Mouse (Mus musculus): ENCODE measurements around the gene Arrdc4. TPM values are rescaled to one million over a fixed set of nuclear protein-coding genes. Genes with fewer than 3 reads are reported as not detected.

Arrdc4 gene
- polyA plus RNA-seq, 1 experiment from 2014 or later = 23.8 TPM

DNA sequence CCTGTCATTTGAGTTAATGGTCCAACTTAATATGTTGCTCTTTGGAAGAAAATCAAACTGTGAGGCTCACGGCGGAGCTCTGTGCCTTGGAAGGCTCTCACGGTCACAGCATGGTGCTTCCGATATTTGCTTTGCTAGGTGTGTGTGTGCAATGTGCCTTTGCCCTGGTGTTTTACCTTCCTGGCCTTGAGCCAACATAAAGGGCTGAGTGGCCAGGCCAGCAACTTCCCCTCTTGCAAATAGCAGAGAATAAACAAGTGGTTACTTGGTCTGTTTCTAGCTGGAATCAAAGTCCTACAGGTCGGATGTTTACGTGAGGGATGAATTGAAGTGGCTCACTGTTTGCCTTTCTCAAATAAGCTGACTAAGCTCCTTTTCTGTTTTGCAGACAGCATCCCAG, 52.1 kb downstream of the Arrdc4 start:
- H3K36me3 ChIP-seq (ENCODE audit: control insufficient read depth, insufficient read depth, low read length) = no peaks in the 10 kb centered on the region
- H3K9ac ChIP-seq (ENCODE audit: low read depth, low read length) = no peak overlapping the region
- H3K4me2 ChIP-seq (replicated peaks; ENCODE audit: low read depth, low read length) = no peak overlapping the region
- no peaks in the 10 kb centered on the region for H3K9me3 ChIP-seq (ENCODE audit: control insufficient read depth, low read length)
- ATAC-seq (ENCODE audit: low FRiP score) = no peak
- DNase-seq (ENCODE audit: low spot score) = no peak
- no peaks in the 10 kb centered on the region for H3K27me3 ChIP-seq (ENCODE audit: control insufficient read depth, insufficient read depth, low read length)
- 67% methylated on average over 6 of the region's 6 CpGs for WGBS
- H3K4me1 ChIP-seq (replicated peaks; ENCODE audit: control insufficient read depth, insufficient read depth, low read length) = no peaks in the 10 kb centered on the region
- no peak overlapping the region for H3K4me3 ChIP-seq (ENCODE audit: low read depth, low read length)
- H3K27ac ChIP-seq (ENCODE audit: low read depth, low read length) = no peak overlapping the region

DNA sequence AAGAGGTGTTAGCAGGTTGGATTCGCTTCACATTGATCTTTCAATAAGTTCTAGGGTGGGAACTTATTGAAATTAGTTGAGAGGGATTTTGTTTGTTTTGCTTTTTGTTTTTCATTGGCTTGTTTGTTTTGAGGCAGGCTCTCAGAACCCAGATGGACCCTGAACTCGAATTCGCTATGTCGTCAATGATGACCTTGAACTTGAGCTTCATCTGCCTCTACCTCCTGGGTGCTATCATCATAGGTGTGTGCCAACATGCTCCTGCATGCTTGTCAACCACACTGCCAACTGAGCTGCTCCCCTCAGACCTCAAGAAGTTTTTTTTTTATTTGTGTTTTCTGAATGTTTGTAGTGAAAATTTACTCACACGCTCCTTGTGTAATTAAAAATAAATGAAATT, 52.6 kb downstream of the Arrdc4 start:
- 87% methylated on average over 5 of the region's 5 CpGs for WGBS
- no peak overlapping the region for H3K4me2 ChIP-seq (replicated peaks; ENCODE audit: low read depth, low read length)
- H3K27me3 ChIP-seq (ENCODE audit: control insufficient read depth, insufficient read depth, low read length) = no peaks in the 10 kb centered on the region
- no peaks in the 10 kb centered on the region for H3K4me1 ChIP-seq (replicated peaks; ENCODE audit: control insufficient read depth, insufficient read depth, low read length)
- H3K27ac ChIP-seq (ENCODE audit: low read depth, low read length) = no peak overlapping the region
- no peak for ATAC-seq (ENCODE audit: low FRiP score)
- H3K9me3 ChIP-seq (ENCODE audit: control insufficient read depth, low read length) = no peaks in the 10 kb centered on the region
- H3K9ac ChIP-seq (ENCODE audit: low read depth, low read length) = no peak overlapping the region
- no peaks in the 10 kb centered on the region for H3K36me3 ChIP-seq (ENCODE audit: control insufficient read depth, insufficient read depth, low read length)
- no peak overlapping the region for H3K4me3 ChIP-seq (ENCODE audit: low read depth, low read length)
- no peak for DNase-seq (ENCODE audit: low spot score)

DNA sequence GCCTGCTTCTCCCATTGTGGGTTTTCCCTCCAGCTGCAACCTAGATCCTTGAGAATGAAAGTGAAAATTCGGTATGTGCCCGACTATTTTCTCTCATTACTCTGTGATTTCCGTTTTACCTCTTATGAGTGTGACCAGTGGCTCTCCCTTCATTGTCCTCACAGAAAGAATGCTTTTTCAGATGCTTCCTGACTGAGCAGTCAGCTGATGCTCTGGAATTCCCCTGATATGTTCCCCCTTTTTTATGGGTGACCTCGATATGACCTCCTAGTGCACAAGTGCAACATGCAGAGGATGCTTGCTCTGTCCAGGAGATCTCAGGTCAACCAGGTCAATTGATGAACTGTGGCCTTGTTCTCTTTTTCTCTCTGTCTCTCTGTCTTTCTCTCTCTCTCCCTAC, 56.3 kb downstream of the Arrdc4 start:
- no peak overlapping the region for H3K27ac ChIP-seq (ENCODE audit: low read depth, low read length)
- H3K9ac ChIP-seq (ENCODE audit: low read depth, low read length) = no peak overlapping the region
- no peak overlapping the region for H3K4me3 ChIP-seq (ENCODE audit: low read depth, low read length)
- H3K27me3 ChIP-seq (ENCODE audit: control insufficient read depth, insufficient read depth, low read length) = no peaks in the 10 kb centered on the region
- DNase-seq (ENCODE audit: low spot score) (no peak), ATAC-seq (ENCODE audit: low FRiP score) (no peak)
- H3K36me3 ChIP-seq (ENCODE audit: control insufficient read depth, insufficient read depth, low read length) = no peaks in the 10 kb centered on the region
- no peaks in the 10 kb centered on the region for H3K4me1 ChIP-seq (replicated peaks; ENCODE audit: control insufficient read depth, insufficient read depth, low read length)
- H3K9me3 ChIP-seq (ENCODE audit: control insufficient read depth, low read length) = no peaks in the 10 kb centered on the region
- no peak overlapping the region for H3K4me2 ChIP-seq (replicated peaks; ENCODE audit: low read depth, low read length)
- 51% methylated on average over 4 of the region's 4 CpGs for WGBS

DNA sequence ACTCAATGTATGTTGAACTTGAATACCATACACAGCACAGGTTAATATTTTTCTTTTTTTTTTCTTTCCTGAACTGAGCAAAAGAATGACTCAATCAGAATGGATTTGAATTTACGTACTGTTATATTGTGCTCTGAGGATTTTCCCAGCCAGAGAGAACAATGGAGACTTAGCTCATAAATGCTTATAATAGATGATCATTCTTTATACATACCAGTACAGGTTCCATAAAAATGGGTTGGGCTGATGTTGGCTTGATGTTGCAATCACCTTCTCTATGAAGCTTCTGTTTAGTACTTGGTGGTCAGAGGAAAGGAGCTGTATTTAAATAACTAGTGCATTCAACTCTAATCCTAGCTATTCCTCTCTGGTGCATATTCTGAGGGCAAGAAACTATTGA, 57.6 kb downstream of the Arrdc4 start:
- Histone ChIP-seq H3K9me3 (ENCODE audit: control insufficient read depth, low read length) (no peaks in the 10 kb centered on the region), H3K36me3 (ENCODE audit: control insufficient read depth, insufficient read depth, low read length) (no peaks in the 10 kb centered on the region), H3K27me3 (ENCODE audit: control insufficient read depth, insufficient read depth, low read length) (no peaks in the 10 kb centered on the region), H3K4me1 (replicated peaks; ENCODE audit: control insufficient read depth, insufficient read depth, low read length) (no peaks in the 10 kb centered on the region), H3K4me3 (ENCODE audit: low read depth, low read length) (no peak overlapping the region), H3K9ac (ENCODE audit: low read depth, low read length) (no peak overlapping the region), H3K4me2 (replicated peaks; ENCODE audit: low read depth, low read length) (no peak overlapping the region), H3K27ac (ENCODE audit: low read depth, low read length) (no peak overlapping the region)
- DNase-seq (ENCODE audit: low spot score) (no peak), ATAC-seq (ENCODE audit: low FRiP score) (no peak)
- whole genome bisulfite sequencing = 93% methylated on average over 1 of the region's 1 CpGs

DNA sequence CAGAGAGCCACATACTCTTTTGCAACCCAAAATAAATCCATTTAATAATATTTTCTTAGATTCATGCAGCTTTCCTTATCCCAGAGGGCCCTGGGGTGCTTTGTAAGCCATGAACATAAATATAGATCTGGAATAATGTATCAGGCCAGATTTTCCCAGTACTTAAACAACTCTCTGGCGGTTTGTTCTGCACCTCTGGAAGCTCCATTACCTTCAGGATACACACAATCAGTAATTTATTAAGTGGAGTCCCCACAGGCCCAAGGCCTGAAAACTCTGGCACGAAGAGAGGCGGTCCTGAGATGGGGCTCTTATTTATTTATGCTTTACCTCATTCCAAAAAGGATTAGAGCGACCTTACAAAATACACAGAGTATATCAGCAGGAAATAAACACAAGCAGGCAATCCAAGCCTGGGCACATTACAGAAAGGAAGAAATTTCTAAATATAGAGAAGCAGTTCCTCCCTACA, 61.9 kb downstream of the Arrdc4 start:
- Histone ChIP-seq H3K4me2 (replicated peaks; ENCODE audit: low read depth, low read length) (no peak overlapping the region), H3K36me3 (ENCODE audit: control insufficient read depth, insufficient read depth, low read length) (no peaks in the 10 kb centered on the region), H3K27me3 (ENCODE audit: control insufficient read depth, insufficient read depth, low read length) (no peaks in the 10 kb centered on the region), H3K4me1 (replicated peaks; ENCODE audit: control insufficient read depth, insufficient read depth, low read length) (no peaks in the 10 kb centered on the region), H3K27ac (ENCODE audit: low read depth, low read length) (no peak overlapping the region), H3K9ac (ENCODE audit: low read depth, low read length) (no peak overlapping the region), H3K9me3 (ENCODE audit: control insufficient read depth, low read length) (no peaks in the 10 kb centered on the region), H3K4me3 (ENCODE audit: low read depth, low read length) (no peak overlapping the region)
- DNase-seq (ENCODE audit: low spot score) (no peak), ATAC-seq (ENCODE audit: low FRiP score) (no peak)
- WGBS = 72% methylated on average over 4 of the region's 4 CpGs

Measured in hindbrain, embryonic 11.5 days (tissue).